Mouse (Mus musculus): ENCODE data around the gene Rbm20.

GRCm38 (mm10) chr19:53713364-53713763, 36.3 kb downstream of the Rbm20 start:
- TF ChIP-seq CTCF (IDR thresholded peaks at IDR 0.05; ENCODE audit: insufficient read depth, low read length) (no peak), POLR2A (IDR thresholded peaks at IDR 0.05; ENCODE audit: borderline replicate concordance, extremely low read depth, low read depth, low read length) (no peak)

Data from lung, adult 2 months (tissue).